Mouse (Mus musculus) bone marrow, adult 2 months (tissue): ENCODE results near the gene Ubash3a.

Source experiments
- CTCF ChIP-seq: fragments of 200-500 bp; IDR thresholded peaks from 2 replicates; pipeline ENCODE4 v1.5.1; 2011; ENCODE audit warnings: low read length, control low read depth; ENCODE audit not compliant: control insufficient read depth, insufficient read depth
- POLR2A ChIP-seq: fragments of 200-500 bp; IDR thresholded peaks from 2 replicates; pipeline ENCODE4 v1.6.1; 2011; ENCODE audit warnings: low read depth, mild to moderate bottlenecking, control low read depth, low read length, borderline replicate concordance; ENCODE audit not compliant: control insufficient read depth

DNA sequence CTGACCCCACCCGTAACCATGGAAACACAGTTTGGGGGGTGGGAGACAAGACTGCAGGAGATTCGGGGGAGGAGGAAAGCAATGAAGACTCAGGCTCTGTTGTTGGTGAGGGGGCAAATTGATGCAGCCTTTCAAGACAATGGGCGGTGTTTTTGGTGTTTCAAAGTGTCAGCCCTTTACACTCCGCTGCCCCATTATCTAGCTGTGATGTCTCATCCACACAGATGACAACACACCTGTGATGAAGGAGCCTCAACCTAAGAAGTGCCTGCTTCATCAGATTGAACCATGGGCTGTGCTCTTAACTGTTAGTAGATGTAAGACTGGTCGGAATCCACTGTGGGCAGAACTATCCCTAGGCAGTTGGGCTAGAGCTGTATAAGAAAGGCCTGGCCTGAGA lies 56.1 kb downstream of the Ubash3a start:
- TF ChIP-seq CTCF: no peak
- no peak for TF ChIP-seq POLR2A
